18 mouse cellular contexts compared by ENCODE assay signal in genomic region chr5:134520120-134520519, GRCm38 (mm10). TPM values are rescaled to one million over a fixed set of nuclear protein-coding genes. Genes with fewer than 3 reads are reported as not detected.
"Had no signal": no experiment of that assay in that cellular context is flagged by ENCODE, and none has a peak within 500 bp of the region (broad histone marks: within the 10 kb centered on the region; RNA-seq: fewer than 3 reads in every experiment).

No protein-coding gene starts in this region.

- DNase-seq: kidney, adult 8-10 months; kidney, postnatal 25 days; lung, adult 2 months; lung, postnatal 4 days; midbrain, embryonic 14.5 days; right cerebral cortex, adult 18-20 months; right cerebral cortex, postnatal 25 days; thymus, adult 18-20 months; thymus, postnatal 25 days had no signal

- H3K27ac ChIP-seq: limb, embryonic 12.5 days; liver, embryonic 15.5 days; midbrain, embryonic 10.5 days; neural tube, embryonic 15.5 days had no signal

- H3K27me3 ChIP-seq: limb, embryonic 12.5 days; liver, embryonic 15.5 days; neural tube, embryonic 15.5 days had no signal

- H3K4me3 ChIP-seq: limb, embryonic 12.5 days; liver, embryonic 15.5 days; midbrain, embryonic 10.5 days; myocyte; neural tube, embryonic 15.5 days had no signal

- H3K4me1 ChIP-seq: limb, embryonic 12.5 days; midbrain, embryonic 10.5 days; neural tube, embryonic 15.5 days had no signal

- H3K9ac ChIP-seq: limb, embryonic 12.5 days; liver, embryonic 15.5 days; neural tube, embryonic 15.5 days had no signal

- H3K4me2 ChIP-seq: limb, embryonic 12.5 days; liver, embryonic 11.5 days; liver, embryonic 15.5 days; neural tube, embryonic 15.5 days had no signal

- ATAC-seq: lung, postnatal 0 days had no signal

- H3K9me3 ChIP-seq: limb, embryonic 12.5 days; liver, embryonic 15.5 days; midbrain, embryonic 10.5 days; neural tube, embryonic 15.5 days had no signal

RNA-seq across cellular contexts. Expression of gene Syna, which starts 39.9 kb away (rescaled TPM):
- polyA plus RNA-seq: limb, embryonic 12.5 days; liver, embryonic 11.5 days; liver, embryonic 15.5 days; neural tube, embryonic 11.5 days; stomach, embryonic 14.5 days had no signal
